Mouse (Mus musculus): ENCODE data around the gene Nr2c2. TPM values are rescaled to one million over a fixed set of nuclear protein-coding genes. Genes with fewer than 3 reads are reported as not detected.
A peak's percentile ranks its signal among the peaks of the same experiment; 100 is the strongest.

The Nr2c2 gene
- polyA plus RNA-seq (2012) = 0.11 and 0.17 TPM in 2 replicates

DNA sequence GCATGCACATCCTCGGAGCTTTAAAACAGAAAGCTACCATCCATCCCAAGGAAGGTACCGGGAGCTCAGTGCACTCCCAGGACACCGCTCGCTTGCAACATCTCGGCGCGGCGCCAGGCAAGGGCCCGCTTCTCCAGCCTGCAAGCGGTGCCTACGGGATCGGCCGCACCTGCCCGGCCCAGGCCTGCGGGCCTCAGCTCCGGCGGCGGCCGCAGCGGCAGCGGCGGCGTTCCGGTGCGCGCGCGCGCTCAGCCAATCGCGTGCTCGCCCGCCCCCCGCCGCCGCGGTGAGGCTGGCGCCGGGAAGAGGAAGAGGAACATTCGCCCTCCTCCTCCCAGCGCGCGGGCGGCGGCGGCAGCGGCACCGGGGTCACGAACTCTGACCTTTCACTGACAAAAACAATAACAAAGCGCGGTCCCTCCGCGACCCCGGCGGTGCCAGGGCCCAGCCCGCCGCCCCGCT is at the start of gene Nr2c2:
Nr2c2 (plus strand) TSS at position 261 of the 462 bp plus-strand sequence.
- Histone ChIP-seq H3K27me3 (ENCODE audit: control insufficient read depth) (no peaks in the 10 kb centered on the region), H3K4me1 (ENCODE audit: control insufficient read depth) (peaks cover 42% of the 10 kb centered on the region), H3K9me3 (ENCODE audit: control insufficient read depth, low read length) (no peaks in the 10 kb centered on the region), H3K36me3 (ENCODE audit: control insufficient read depth) (peaks cover 9% of the 10 kb centered on the region), H3K4me3 (replicated peaks) (peak within 1 kb of the TSS; percentile 96)
- TF ChIP-seq TAL1 (IDR thresholded peaks at IDR 0.05; ENCODE audit: low read length) = no peak
- no peak for TF ChIP-seq GATA1 (IDR thresholded peaks at IDR 0.05; ENCODE audit: low read length)

DNA sequence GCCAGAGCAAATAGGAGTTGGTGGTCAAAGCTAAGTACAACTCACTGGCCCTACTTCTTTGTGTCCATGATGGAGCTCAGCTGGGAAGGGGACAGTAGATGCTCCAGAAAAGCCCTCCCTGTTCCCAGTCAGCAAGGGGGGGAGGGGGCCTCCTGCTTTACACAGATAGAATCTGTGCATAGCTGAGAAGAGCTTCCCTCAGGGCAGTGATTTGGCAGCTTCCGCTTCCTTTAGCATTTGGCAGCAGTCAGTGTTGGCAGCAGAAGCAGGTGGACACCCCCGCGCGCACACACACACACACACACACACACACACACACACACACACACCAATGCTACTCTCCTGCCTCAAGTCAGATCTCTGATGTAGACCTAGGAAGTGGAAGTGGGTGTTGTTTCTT is 49.1 kb upstream of the Nr2c2 start:
- Histone ChIP-seq H3K36me3 (ENCODE audit: control insufficient read depth) (no peaks in the 10 kb centered on the region), H3K4me1 (ENCODE audit: control insufficient read depth) (peaks cover 16% of the 10 kb centered on the region), H3K4me3 (replicated peaks) (no peak overlapping the region), H3K9me3 (ENCODE audit: control insufficient read depth, low read length) (no peaks in the 10 kb centered on the region), H3K27me3 (ENCODE audit: control insufficient read depth) (no peaks in the 10 kb centered on the region; the same call in 1 of the 2 replicates)
- TF ChIP-seq GATA1 (IDR thresholded peaks at IDR 0.05; ENCODE audit: low read length) (no peak), TAL1 (IDR thresholded peaks at IDR 0.05; ENCODE audit: low read length) (no peak)

- Histone ChIP-seq H3K27me3 (ENCODE audit: control insufficient read depth) (no peaks in the 10 kb centered on the region; the same call in 1 of the 2 replicates), H3K9me3 (ENCODE audit: control insufficient read depth, low read length) (no peaks in the 10 kb centered on the region)
- TF ChIP-seq GATA1 (IDR thresholded peaks at IDR 0.05; ENCODE audit: low read length) (no peak), TAL1 (IDR thresholded peaks at IDR 0.05; ENCODE audit: low read length) (no peak)
Measured at GRCm38 (mm10) chr6:92042850-92043249, 48.3 kb upstream of the Nr2c2 start.

DNA sequence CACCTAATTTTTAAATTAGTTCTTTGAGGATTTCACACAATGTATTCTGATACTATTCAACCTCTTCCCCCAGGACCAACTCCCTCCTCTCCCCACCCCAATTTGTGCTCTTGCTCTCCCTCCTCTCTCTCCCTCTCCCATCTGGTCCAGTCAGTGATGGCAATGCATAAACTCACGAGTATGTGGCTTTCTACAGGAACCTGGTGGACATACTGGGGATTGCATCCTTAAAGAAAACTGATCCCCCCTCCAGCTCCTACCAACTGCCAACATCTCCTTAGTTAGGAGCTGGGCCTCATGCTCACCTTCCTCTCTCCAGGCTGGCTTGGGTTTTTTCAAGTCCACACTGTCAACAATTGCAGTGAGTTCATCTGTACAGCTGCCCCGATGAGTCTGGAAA is 33.4 kb upstream of the Nr2c2 start:
- H3K9me3 ChIP-seq (ENCODE audit: control insufficient read depth, low read length) = no peaks in the 10 kb centered on the region
- no peak for TF ChIP-seq GATA1 (IDR thresholded peaks at IDR 0.05; ENCODE audit: low read length)
- no peak for TF ChIP-seq TAL1 (IDR thresholded peaks at IDR 0.05; ENCODE audit: low read length)

More at GRCm38 (mm10) chr6:92042850-92043249, 48.3 kb upstream of the Nr2c2 start:
- H3K36me3 ChIP-seq (ENCODE audit: control insufficient read depth) = no peaks in the 10 kb centered on the region
- peaks cover 16% of the 10 kb centered on the region for H3K4me1 ChIP-seq (ENCODE audit: control insufficient read depth)
- no peak overlapping the region for H3K4me3 ChIP-seq (replicated peaks)

GRCm38 (mm10) chr6:92061725-92062124 is 29.5 kb upstream of the Nr2c2 start:
- Histone ChIP-seq H3K27me3 (ENCODE audit: control insufficient read depth) (no peaks in the 10 kb centered on the region), H3K4me1 (ENCODE audit: control insufficient read depth) (no peaks in the 10 kb centered on the region), H3K9me3 (ENCODE audit: control insufficient read depth, low read length) (no peaks in the 10 kb centered on the region), H3K36me3 (ENCODE audit: control insufficient read depth) (no peaks in the 10 kb centered on the region), H3K4me3 (replicated peaks) (no peak overlapping the region)
- TF ChIP-seq GATA1 (IDR thresholded peaks at IDR 0.05; ENCODE audit: low read length) = no peak
- TF ChIP-seq TAL1 (IDR thresholded peaks at IDR 0.05; ENCODE audit: low read length) = no peak

More for the DNA sequence above, 33.4 kb upstream of the Nr2c2 start:
- no peaks in the 10 kb centered on the region for H3K27me3 ChIP-seq (ENCODE audit: control insufficient read depth)
- H3K36me3 ChIP-seq (ENCODE audit: control insufficient read depth) = no peaks in the 10 kb centered on the region
- no peak overlapping the region for H3K4me3 ChIP-seq (replicated peaks)
- H3K4me1 ChIP-seq (ENCODE audit: control insufficient read depth) = no peaks in the 10 kb centered on the region

DNA sequence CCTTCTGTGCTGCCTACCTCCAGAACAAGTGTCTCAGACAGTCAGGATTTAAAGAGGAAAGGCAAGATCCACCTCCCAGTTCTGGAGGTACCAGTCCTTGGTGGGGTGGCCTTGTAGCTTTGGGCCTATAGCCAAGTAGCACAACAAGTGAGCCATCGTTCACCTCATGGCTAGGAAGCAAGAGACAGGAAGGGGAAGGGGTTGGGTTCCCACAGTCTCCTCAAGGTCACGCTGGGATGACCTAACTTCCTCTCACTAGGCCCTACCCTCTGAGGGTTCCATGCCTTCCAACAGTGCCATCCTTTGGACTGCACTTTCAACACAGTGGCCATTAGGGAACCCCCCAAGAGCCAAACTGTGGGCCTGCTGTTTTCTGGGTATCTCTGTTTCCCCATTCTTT is 27.7 kb upstream of the Nr2c2 start:
- H3K4me3 ChIP-seq (replicated peaks) = no peak overlapping the region
- no peaks in the 10 kb centered on the region for H3K27me3 ChIP-seq (ENCODE audit: control insufficient read depth)
- H3K4me1 ChIP-seq (ENCODE audit: control insufficient read depth) = no peaks in the 10 kb centered on the region; the same call in 1 of the 2 replicates
- no peaks in the 10 kb centered on the region for H3K9me3 ChIP-seq (ENCODE audit: control insufficient read depth, low read length)
- no peaks in the 10 kb centered on the region for H3K36me3 ChIP-seq (ENCODE audit: control insufficient read depth)
- TF ChIP-seq GATA1 (IDR thresholded peaks at IDR 0.05; ENCODE audit: low read length) (no peak), TAL1 (IDR thresholded peaks at IDR 0.05; ENCODE audit: low read length) (no peak)

GRCm38 (mm10) chr6:92064101-92064500 is 27.1 kb upstream of the Nr2c2 start:
- Histone ChIP-seq H3K27me3 (ENCODE audit: control insufficient read depth) (no peaks in the 10 kb centered on the region), H3K4me1 (ENCODE audit: control insufficient read depth) (no peaks in the 10 kb centered on the region; the same call in 1 of the 2 replicates), H3K9me3 (ENCODE audit: control insufficient read depth, low read length) (no peaks in the 10 kb centered on the region), H3K4me3 (replicated peaks) (no peak overlapping the region), H3K36me3 (ENCODE audit: control insufficient read depth) (no peaks in the 10 kb centered on the region)
- TF ChIP-seq GATA1 (IDR thresholded peaks at IDR 0.05; ENCODE audit: low read length) (no peak), TAL1 (IDR thresholded peaks at IDR 0.05; ENCODE audit: low read length) (no peak)

DNA sequence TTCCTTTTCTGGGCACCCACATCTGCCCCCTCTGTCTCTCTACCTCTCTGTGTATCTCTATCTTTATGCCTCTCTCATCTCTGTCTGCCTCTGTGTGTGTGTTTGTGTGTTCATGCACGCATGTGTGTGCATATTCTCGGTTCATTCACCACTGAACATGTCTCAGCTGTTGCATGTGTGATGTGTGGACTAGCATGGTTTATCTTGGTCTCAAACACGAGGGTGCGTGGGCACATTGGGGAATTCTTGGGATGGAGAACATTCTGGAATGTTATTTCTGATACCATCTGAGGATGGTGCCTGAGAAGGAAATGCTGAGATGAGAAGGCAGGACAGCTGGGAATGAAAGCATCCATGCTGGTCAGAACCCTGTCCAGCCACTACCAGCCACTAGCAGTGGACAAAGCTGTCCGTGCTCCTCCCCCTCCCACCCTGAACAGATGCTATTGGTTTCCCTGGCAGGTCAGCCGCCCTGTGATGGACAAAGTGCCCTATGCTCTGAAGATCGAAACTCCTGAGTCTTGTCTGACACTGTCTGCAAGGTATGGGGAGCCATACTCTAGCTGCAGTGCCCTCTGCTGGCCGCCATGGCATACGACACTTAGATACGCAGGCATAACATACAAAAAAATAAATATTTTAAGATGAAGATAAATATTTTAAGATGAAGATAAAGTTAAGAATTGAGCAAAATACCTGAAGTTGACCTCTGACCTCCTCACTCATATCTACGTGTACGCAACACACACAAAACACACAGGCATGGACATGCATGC is 25.3 kb upstream of the Nr2c2 start:
- Histone ChIP-seq H3K36me3 (ENCODE audit: control insufficient read depth) (no peaks in the 10 kb centered on the region), H3K4me1 (ENCODE audit: control insufficient read depth) (no peaks in the 10 kb centered on the region; the same call in 1 of the 2 replicates), H3K9me3 (ENCODE audit: control insufficient read depth, low read length) (no peaks in the 10 kb centered on the region), H3K27me3 (ENCODE audit: control insufficient read depth) (no peaks in the 10 kb centered on the region), H3K4me3 (replicated peaks) (no peak overlapping the region)
- TF ChIP-seq GATA1 (IDR thresholded peaks at IDR 0.05; ENCODE audit: low read length) (no peak), TAL1 (IDR thresholded peaks at IDR 0.05; ENCODE audit: low read length) (no peak)

DNA sequence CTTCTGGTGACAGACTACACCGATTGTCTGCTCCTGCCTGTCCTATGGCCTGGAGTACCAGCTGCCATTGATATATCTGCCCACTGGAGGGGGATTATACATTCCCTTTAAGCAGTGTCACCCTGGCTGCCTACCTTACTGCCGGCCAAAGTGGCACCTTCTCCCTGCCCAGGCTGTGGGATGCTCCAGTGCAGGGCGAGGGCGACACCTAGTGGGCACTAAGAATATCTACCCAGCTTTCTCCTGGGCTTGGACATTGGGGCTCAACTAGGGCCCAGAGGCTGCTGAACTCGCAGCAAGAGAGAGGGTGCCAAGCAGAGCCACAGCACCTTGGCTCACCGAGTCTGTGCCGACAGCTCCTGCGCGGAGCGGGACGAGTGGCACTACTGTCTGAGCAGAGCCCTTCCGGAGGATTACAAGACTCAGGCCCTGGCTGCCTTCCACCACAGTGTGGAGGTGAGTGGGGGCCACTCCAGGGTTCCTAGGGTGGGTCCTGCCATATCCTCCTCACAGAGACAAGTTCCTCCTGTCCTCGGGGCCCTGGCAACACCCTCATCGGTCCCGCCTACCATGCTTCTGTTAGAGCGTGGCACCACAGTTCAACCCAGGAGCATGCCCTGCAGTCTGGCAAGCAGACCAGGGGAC is 23.9 kb upstream of the Nr2c2 start:
- no peaks in the 10 kb centered on the region for H3K36me3 ChIP-seq (ENCODE audit: control insufficient read depth)
- no peaks in the 10 kb centered on the region; the same call in 1 of the 2 replicates for H3K4me1 ChIP-seq (ENCODE audit: control insufficient read depth)
- no peaks in the 10 kb centered on the region for H3K9me3 ChIP-seq (ENCODE audit: control insufficient read depth, low read length)
- TF ChIP-seq GATA1 (IDR thresholded peaks at IDR 0.05; ENCODE audit: low read length) (no peak), TAL1 (IDR thresholded peaks at IDR 0.05; ENCODE audit: low read length) (no peak)
- H3K4me3 ChIP-seq (replicated peaks) = no peak overlapping the region
- no peaks in the 10 kb centered on the region for H3K27me3 ChIP-seq (ENCODE audit: control insufficient read depth)

Measured in erythroblast, embryonic 14.5 days (primary cell).